Mouse (Mus musculus) embryo, embryonic 11 days (tissue): ENCODE measurements around the gene Rpl6.

Experiments used
- DNase-seq: peaks from one replicate; pipeline ENCODE4 v3.0.0-alpha.2; 2015

Rpl6 gene

DNA sequence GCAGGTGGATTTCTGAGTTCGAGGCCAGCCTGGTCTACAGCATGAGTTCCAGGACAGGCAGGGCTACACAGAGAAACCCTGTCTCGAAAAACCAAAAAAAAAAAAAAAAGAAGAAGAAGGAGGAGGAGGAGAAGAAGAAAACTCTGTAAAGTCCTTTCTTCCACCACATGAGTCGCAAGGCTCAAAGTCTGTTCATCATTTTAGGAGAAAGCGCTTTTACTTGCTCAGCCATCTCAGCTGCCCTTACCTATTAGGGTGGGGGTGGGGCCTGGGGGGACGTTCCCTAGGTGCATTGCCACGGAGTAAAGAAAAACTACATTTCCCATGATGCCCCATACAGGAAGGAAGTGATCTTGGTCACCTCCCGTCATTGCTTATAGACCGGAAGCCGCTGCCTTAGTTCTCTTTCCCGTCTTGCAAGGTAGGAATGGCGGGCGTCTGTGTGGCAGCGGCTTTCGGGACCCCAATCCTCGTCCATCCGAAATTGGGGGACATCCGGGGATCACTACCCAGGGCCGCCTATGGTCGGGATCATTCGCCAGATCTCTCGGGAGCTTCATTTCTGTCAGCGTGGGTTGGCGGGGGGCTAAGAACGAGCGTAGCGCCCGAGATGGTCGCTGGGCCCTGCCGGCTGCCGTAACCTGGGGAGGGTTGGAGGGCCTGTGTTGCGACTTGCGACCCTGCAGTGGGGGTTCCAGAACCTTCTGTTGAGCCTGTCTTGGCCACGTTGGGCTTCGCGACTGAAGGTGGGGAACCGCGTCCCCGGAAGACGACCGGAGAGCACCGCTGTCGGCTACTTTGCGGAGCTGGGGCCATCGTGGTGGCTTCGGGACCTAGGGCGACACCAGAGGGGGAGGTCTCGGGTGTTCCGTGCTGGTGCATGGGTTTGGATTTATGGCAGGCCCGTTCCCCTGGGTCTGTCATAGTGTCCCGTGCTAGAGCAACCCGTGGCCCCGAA lies at the start of gene Rpl6:
Gene Rpl6 (plus strand): TSS at position 350 of the 958 bp plus-strand sequence.
- DNase-seq: peak; percentile 91

GRCm38 (mm10) chr5:121156121-121156520 lies 48.2 kb upstream of the Rpl6 start:
- DNase-seq: no peak

GRCm38 (mm10) chr5:121157017-121157416 lies 47.3 kb upstream of the Rpl6 start:
- no peak for DNase-seq

GRCm38 (mm10) chr5:121157489-121157888 lies 46.8 kb upstream of the Rpl6 start:
- DNase-seq: no peak

DNA sequence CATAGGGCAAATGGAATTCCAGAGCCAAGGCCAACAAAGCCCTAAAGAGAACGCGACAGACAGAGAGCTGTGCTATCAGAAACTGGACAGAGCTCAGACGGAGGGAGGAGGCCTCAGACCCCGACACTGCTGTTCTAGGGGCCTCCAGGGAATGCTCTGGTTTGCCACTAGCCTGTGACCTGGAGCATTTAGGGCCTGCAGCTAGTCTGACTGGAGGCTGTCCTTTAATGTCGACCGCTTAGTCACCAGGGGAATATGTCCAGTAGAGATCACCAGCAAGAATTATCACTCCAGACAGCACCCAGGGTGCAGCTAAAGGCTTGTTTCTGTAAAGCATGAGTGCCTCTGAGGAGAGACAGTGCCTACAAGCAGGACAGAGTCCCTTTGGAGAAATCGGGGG lies 45.3 kb upstream of the Rpl6 start:
- no peak for DNase-seq

DNA sequence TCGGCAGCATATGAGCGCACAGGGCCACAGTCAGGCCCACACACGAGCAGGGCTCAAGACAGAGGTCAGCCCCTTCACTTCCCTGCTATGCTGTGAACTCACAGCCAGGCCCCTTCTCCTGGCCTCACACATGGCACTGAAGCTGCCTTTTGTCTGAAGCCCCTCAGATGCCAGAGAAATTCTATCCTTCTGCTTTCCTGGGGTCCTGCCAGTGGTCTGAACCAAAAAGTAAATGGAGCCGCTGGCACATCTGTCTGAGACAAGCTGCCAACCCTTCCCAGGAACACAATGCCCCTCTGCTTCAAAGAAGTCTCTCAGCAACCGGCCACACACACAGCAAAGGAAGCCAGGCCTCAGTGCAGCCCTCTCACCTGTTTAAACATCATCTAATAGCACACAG lies 42.0 kb upstream of the Rpl6 start:
- DNase-seq: no peak

- no peak for DNase-seq
These were observed 41.4 kb upstream of the Rpl6 start for GRCm38 (mm10) chr5:121162923-121163322.

GRCm38 (mm10) chr5:121166884-121167283 lies 37.4 kb upstream of the Rpl6 start:
- DNase-seq: no peak

- no peak for DNase-seq
These were observed 34.7 kb upstream of the Rpl6 start for GRCm38 (mm10) chr5:121169588-121169987.

DNA sequence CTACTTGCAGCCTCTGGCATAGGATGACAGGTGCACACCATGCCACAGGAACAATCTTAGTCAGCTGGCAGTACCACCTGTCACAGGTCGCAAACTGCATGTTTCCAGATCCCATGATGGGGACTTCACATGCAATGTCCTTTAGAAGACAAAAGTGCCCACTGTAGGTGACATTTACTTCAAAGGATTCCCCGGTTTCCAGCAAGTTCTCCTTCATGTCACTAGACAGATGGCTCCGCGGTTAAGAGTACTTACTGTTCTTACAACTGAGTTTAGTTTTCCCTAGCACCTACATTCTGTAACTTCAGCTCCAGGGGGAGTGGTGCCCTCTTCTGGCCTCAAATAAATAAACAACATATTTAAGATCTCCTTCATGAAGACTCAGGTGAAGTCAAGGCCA lies 31.4 kb upstream of the Rpl6 start:
- DNase-seq: no peak

GRCm38 (mm10) chr5:121179077-121179857 lies 25.0 kb upstream of the Rpl6 start:
- DNase-seq: no peak

DNA sequence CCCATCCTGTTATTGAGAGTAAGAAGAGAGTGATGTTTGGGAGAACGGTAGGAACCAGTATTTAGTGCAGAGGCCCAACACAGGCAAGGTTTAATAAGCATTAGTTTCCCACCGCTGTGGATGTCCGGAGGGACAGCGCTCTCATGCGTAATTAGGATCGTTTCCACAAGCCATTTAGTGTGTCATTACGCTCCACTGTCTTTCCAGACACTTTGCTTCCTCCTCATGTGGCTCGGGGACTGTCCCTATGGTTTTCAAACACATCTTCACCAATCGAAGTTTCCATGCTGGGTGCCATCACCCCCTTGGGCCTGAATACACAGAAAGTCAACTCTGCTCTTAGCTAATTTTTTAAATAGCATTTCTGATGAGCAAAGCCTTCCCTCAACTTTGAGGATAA lies 21.0 kb upstream of the Rpl6 start:
- no peak for DNase-seq

DNA sequence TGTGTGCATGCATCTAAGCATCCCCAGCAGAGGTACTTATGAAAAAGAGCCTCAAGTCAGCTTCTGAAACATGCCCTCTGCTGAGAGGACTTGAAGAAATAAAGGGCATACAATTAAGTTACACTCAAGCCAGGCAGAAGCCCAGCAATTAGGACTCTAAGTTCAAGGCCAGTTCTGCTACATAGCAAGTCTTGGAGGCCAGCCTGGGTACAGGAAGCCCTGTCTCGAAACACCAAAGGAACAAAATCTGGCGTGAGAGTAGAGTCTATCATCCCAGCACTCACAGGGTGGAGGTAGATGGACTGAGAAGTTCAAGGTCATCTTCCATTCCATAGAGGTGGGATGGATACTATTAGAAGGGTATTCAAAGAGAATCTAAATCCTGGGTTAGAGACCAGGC lies 19.9 kb upstream of the Rpl6 start:
- DNase-seq: no peak

- peak; percentile 26 for DNase-seq
These were observed 19.2 kb upstream of the Rpl6 start for GRCm38 (mm10) chr5:121184945-121185551.

DNA sequence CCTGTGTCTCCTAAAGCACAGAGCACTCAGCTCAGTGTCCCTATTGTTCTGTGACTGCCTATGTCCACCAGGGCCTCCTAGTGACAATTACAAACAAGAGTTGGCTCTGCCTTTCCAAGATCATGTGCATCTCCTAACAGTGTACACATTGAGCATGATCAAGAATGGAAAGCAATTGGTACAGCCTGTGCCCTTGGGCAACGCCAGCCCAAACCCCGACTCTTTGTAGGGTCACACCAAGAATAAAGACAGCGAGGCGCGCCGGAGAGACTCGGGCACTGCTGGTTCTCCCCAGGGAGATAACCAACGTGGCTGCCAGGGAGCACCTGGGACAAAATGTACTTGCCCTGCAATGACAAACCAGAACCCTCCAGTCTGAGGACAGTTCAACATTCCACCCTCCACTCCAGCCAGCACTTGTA lies 16.7 kb upstream of the Rpl6 start:
- no peak for DNase-seq

DNA sequence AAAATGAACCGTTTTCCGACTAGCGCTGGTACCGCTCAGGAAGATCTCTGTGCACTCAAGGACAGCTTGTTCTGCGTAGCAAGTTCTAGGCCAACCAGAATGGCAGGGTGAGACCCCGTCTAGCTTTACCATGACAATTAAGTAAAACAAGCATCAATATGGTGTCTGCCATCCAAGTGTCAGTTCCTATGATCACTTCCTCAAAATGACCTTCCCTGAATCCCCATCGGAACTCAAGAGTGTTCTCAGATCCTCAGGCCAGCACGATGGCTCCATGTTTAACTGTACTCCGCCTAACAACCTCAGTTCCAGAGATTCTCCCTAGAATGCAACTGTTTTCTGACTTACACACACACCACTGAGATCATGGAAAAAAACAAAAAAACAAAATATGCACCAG lies 16.0 kb upstream of the Rpl6 start:
- DNase-seq: no peak

- no peak for DNase-seq
These were observed 15.1 kb upstream of the Rpl6 start for GRCm38 (mm10) chr5:121189182-121189581.

- DNase-seq: no peak
These were observed 14.0 kb upstream of the Rpl6 start for GRCm38 (mm10) chr5:121190210-121190835.

DNA sequence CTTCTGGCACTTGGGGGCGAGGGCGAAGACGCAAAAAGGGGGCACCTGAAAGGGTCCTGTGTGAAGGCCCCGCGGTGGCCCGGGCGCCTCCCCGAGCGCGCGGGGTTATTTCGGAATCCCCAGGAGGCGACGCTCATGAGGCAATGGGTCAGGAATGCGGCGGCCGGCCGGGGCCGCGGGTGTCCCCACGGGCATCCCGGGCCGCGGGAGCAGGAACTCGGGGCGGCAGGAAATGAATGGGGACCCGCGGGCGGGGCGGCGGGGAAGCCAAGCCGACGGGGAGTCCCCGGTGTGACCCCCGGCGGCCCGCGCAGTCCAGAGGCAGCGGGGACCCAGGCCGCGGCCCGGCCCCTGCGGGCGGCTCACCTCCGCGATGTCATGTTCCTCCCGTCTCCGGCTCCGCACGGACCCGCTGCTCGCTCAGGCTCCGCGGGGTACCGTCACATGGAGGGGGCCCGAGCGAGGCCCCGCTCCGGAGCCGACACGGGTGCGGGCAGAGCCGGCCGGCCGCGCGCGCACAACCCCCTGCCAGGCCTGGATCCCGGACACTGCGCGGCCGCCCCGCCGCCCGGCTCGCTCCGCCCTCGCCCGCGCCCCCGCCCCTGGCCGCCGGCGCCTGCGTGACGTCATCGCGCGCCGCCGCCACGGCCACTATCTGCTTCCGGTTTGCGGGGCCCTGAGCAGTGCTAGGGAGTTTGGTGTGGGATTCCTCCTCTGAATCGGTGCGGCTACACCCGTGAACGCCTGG lies 13.3 kb upstream of the Rpl6 start, which contains the start of gene Ptpn11:
Gene Ptpn11 (minus strand): TSS at position 562 of the 748 bp plus-strand sequence.
- peak; percentile 92 for DNase-seq

- DNase-seq: no peak
These were observed 12.7 kb upstream of the Rpl6 start for GRCm38 (mm10) chr5:121191584-121191906.

DNA sequence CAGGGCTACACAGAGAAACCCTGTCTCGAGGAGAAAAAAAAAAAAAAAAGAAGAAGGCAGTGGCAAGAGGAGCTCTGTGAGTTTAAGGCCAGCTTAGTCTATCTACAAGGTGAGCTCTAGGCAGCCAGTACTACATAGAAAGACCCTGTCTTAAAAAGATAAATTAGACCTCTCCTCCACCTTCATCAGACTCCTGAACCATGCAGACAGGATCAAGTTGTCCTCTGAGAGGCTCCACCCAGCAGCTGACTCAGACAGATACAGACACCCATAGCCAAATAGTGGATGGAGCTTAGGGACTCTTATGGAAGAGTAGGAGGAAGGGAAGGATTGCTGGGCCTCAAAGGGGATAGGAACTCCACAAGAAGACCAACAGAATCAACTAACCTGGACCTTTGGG lies 10.1 kb upstream of the Rpl6 start:
- no peak for DNase-seq

GRCm38 (mm10) chr5:121196764-121197163 lies 7.5 kb upstream of the Rpl6 start:
- DNase-seq: no peak
